Mouse (Mus musculus) mature B cell (primary cell): ENCODE data around the gene Nuak2.
"Not testable (repeated sequence)": the region's sequence is repeated elsewhere in the genome, so short reads cannot be mapped to it uniquely, and the experiment has no call there.

Experiments used
- in situ Hi-C: fragments of 300-500 bp; cut with MboI; formaldehyde crosslinking; loops from 2 replicates; pipeline ENCODE4 v1.14.3; 2019

Nuak2 gene

DNA sequence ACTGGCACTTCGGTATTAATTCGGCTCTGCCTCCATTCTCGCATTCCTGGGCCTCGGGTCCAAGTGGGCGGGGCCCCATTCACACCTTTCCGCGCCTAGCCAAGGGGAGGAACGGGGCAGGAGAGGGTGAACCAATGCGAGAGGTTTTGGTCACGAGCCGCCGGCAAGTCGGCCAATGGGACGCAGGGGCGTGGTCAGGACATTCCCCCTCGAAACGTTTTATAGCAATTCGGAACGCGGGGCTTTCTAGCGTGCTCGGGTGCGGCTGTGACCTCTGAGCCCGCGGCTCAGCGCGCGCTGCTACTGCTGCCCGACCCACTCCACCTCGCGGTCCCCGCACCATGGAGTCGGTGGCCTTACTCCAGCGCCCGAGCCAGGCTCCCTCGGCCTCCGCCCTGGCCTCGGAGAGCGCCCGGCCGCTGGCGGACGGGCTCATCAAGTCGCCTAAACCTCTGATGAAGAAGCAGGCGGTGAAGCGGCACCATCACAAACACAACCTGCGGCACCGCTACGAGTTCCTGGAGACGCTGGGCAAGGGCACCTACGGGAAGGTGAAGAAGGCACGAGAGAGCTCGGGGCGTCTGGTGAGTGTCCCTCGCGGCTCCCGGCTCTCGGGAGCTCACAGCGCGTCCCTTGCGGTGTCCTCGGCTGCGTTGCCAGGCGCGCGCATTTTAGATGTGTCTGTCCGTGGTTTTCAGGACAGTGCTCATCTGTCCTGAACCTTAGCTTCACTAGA, at the start of gene Nuak2:
Nuak2 (plus strand) TSS at position 238 of the 736 bp plus-strand sequence.
- in situ Hi-C loops = loop anchor here (5.0 kb wide), 1 partner anchor 36 kb away; no protein-coding TSS in a partner anchor

DNA sequence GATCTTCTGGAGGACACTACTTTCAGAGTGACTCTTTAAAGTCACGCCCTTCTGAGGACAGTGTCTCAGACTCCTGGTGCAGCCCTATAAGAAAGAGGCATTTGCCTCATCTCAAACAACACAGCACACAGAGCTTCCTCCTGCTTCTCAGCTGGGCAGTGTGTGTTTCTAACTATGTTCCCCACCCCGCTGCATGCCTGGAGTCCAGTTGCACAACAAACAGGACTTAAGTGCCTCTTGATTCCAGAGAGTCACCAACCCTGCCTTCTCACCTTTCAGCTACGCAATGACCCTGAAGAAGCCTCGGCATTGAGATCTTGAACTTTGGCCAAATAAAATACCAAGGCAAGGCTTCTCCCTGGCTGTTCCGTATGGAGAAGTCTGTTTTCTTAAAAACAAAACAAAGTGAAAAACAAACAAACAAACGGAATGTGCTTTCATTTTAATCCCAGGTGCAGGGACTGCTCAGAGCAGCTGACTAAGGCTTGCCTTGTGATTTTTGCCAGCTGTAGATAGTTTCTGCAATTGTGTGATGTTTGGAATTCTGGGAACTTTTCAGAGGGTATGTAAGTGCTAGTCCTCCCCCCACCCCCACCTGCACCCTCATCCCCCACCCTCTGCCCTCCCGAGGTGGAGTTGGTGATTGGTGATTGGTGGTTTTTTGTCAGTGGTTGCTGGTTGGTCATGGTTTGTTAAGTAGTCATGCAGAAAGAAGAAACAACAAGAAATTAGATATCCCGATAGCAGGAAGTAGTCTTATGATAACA, 49.0 kb upstream of the Nuak2 start:
- in situ Hi-C loops = no loop called here

DNA sequence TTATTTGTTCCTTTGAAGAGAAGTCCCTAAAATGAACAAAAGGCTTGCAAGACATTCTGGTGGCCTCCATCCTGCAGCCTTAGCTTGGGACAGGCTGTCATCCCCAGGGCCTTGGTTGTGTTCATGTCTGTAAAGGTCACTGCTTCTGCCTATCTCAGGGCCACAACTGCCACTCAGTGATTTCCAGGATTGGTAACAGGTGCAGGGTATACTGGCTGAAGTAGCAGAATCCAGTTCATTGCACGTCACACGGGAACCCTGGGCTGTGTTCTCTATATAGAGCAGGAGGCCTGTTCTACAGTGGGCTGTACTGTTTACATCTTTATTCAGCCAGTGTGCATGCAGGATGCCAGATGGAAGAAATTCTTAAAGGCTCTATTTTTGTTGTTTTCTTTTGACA, 48.0 kb upstream of the Nuak2 start:
- in situ Hi-C loops = no loop called here

DNA sequence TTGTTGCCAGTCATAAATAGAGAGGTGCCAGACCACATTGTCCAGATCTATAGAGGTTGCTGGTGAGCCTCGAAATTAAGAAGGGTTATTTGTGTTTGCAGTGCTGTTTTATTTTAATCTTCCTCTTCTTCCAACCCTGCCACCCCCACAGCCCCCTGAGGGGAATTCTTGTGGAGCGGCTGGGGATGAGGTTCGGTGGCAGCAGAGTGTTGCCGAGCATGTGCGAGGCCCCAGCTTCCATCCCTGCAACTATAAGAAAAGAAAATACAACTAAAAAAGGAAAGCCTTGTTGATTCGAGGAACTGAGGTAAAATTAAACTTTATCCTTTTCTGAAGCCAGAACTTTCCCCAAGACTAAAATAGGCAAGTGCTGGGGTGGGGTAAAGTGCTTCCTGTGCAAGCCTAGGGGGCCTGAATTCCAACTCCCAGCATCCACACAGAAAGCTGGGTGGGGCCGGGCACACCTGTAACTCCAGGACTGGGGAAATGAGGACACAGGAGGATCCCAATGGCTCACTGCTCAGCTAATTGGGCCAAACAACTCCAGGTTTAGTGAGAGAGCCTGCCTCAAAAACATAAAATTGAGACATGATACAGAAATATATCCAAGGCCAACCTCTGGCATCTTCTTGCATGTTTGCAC, 47.4 kb upstream of the Nuak2 start:
- in situ Hi-C loops = no loop called here

DNA sequence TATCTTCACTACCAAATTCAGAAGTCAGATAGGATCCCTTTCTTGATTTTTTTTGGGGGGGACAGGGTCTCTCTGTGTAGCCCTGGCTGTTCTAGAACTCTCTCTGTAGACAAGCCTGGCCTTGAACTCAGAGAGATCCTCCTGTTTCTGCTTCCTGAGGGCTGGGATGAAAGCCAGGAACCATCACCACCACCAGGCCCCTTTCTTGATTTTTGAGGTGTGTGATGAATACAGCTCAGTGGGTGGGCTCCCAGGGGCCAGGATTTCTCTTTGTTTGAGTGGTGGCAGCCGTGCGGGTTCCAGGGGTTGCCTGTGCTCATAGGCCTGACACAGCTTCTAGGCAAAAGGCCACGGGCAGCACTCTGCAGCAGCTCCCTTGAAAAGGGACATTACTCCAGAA, 44.7 kb upstream of the Nuak2 start:
- in situ Hi-C loops = no loop called here

DNA sequence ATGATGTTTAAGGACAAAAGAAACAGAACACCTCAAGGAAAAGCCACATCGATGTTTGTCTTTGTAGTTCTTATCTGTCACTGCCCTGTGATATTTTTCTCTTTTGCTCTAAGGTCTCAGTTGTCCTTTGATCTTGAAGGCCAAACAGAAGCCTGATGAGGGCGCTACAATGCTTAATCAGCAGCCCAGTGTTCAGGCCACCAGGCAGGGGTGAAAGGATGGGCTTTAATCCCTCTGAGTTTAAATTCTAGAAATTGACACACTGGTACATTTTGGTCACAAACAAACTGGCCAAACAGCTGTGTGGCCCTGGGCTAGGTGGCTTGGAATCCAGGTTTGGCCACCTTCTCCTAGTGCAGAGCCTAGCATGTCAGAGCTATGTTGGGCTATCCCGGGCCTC, 39.2 kb upstream of the Nuak2 start:
- in situ Hi-C loops = no loop called here

DNA sequence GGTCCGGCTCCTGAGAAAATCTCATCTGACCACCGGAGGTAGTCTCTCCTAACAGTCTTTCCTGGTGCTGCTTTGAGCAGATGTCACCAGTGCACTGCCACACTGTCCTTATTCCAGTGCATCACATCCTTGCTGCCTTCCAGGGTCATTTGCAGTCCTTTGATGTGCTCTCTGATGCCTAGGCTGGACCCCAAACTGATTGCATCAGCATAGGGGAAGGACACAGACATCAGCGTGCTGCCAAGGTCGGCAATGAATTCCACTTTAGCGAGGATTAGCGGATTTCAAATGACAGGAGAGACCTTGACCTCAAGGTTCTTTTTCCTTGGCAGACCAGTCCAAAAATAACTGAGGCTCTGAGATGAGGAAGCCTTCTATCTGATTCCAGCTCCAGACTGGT, 38.8 kb upstream of the Nuak2 start:
- in situ Hi-C loops = no loop called here

DNA sequence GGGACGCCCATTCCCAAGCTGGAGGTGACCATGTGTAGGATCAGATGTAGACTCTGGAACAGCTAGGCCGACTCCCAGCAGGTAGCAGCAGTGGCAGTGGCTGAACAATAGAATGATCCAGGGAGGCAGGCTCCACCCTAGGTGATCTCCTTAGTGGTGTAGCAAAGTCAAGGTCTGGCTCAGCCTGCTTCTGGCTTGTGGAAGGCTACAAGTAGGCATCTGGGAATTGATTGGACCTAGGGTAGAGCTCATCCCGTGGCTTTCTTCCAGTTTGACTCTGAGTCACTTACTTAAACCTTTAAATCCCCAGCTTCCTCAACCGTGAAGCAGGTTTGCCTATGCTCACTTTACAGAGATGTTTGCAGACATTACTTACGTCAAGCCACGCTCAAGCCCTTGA, 35.3 kb upstream of the Nuak2 start:
- in situ Hi-C loops = not testable (repeated sequence)

DNA sequence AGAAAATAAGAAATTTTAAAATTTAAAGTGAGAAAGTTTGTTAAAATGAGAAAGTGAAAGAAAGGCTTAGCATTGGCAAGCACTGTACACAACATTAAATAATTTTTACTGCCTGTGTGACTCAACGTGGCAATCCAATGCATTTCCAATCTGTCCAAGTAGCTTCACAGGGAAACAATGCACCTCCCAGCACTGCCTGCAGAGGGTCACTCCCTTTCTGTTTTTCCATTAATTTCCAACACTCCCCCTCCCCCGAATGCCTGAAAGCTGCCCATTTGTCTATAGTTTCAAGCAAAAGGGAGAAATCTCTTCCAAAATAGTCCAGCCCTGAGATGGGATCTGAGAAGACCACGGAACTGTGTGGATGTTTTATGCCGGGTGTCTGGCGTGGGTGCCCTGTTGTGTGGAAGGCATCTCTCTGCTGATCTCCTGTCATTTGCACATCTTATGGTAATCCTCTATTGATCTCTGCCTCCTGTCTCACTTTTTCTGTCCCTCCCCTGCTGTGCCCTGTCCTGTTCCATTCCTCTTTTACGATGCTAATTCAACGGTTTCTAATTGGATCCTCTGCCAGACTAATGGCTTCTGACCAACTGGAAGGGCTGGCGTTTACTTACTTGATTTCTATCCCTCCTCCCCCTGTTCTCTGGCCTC, 34.3 kb upstream of the Nuak2 start:
- in situ Hi-C loops = no loop called here

DNA sequence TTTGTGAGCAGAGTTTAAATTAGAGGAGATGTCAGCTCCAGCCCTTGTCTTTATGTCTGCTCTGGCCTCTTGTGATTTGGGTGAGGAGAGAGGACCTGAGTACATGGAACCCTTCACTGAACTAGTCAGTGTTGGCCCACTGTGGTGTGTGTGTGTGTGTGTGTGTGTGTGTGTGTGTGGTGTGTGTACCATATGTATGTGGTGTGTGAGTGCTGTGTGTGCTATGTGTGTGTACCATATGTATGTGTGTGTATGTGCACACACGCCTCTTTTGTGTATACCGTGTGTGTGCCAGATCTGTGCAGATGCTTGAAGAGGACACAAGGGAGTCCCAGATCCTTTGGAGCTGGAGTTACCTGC, 33.8 kb upstream of the Nuak2 start:
- in situ Hi-C loops = no loop called here

DNA sequence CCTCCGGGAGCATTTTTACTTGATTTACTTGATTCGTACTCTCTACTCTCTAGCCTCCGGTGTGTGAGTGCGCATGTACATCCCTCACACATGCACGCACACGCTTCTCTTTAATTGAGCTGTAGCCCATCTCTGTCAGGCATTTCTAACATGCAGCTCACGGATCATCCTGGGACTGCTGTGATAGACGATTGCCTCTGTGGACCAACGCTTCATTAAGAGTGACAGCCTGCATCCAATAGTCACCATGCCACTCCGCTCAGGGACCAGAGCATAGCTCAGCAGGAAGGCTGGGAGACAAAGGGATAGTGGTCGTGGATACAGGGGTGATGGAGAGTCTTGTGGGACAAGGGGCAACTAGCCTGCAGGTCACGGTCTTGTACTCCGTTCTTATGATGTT, 32.9 kb upstream of the Nuak2 start:
- in situ Hi-C loops = no loop called here

DNA sequence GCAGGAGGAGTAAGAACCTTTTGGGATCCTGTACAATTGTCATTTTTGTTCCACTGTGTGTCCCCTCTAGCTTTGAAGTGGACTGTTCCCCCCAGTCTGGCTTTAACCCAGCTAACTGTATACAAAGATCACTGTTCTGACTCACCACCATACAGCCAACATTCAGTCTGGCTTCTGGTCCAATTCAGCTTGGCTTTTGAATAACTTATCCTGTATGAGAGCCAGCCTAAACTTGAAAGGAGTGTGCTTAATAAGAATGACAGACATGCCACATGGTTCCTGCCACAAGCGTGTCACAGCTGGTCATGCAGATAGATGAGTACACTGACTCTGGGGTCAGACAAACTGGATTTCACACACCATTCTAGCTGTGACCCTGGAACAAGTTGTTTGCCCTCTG, 29.2 kb upstream of the Nuak2 start:
- in situ Hi-C loops = no loop called here

DNA sequence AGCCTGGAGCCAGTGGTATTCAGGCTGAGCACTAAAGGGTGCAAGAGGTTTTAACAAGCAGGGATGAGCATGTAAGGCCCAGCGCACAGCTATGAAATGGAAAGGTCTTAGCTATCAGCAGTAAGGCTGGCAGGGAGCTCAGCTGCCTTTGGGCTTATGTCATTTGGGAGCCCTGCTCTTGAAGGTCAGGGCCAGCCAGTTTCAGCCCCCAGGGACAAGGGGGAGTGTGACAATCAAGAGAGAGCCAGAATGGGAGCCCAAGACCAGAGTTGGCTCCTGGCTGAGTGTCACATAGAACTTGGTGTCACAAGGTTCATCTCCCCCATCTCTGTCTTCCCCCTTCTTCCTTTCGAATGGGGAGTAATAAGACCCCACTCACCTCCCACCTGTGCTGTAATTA, 28.5 kb upstream of the Nuak2 start:
- in situ Hi-C loops = no loop called here

DNA sequence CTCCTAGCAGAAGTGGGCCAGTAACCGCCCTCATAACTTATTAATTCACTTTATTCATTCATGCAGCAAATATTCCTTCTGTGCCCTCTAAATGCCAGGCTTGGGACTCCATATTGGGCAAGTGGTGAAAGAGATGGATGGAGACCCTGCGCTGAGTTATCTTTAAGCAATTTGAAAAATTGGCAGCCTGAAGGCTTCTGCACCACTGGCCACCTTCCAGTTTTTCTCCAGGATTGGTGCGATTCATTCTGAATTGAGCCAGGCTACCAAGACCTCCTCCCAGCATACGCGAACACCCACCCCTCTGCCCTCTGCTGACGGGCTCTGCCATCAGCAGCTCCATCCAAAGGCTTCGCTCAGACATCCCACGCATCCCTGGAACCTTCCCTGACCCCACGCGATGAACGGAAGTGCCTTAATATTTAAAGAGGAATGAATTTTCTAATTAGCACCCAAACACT, 27.9 kb upstream of the Nuak2 start:
- in situ Hi-C loops = no loop called here

DNA sequence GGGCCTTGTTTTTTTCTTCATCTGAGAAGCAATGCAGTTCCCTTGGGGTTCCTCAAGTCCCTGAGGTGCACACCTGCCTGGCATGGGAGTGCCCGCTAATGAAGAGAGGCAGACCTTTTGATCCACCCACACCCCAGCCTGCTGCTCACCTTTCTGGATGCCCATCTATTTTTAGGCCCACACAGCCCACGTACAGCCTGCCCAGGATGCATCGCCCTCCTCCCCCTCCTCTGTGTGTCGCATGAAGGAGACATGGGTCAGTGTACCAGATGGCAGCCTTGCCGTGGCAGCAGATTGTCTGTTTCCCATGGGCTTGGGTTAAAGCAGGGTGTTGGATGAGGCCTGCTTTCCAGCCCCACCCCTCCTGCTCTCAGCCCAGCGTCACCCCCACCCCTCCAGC, 26.0 kb upstream of the Nuak2 start:
- in situ Hi-C loops = no loop called here

DNA sequence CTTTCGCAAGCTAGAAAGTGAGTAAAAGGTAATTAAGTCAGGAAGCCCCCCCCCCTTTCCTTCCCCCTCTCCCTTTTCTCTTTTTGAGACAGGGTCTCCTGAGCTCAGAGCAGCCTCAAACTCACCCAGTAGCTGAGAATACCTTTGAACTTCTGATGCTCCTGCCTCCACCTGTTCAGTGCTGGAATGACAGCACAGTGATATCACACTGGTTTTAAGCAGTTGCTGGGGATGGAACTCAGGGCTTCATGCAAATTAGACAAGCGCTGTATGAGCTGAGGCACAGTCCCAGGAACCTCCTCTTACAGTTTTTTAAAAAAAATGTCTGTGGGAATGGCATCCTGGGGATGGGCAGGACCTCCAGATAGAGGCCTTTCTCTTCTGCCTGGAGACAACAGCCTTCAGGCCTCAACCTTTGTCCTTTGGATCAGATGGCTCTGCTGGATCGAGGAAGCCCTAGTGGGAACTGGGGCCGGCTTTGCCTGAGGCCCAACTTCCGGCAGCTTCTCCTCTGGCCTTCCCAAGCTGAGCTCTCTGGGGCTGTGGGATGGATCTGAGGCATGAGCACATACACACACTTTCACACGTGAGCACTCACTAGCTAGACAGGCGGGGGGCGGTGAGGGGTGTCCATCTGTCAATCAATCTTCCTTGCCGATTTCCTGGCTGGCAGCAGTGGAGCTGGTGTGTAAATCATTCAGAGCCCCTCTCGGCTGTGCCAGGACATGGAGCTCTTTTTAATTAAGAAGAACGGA, 24.8 kb upstream of the Nuak2 start:
- in situ Hi-C loops = no loop called here

DNA sequence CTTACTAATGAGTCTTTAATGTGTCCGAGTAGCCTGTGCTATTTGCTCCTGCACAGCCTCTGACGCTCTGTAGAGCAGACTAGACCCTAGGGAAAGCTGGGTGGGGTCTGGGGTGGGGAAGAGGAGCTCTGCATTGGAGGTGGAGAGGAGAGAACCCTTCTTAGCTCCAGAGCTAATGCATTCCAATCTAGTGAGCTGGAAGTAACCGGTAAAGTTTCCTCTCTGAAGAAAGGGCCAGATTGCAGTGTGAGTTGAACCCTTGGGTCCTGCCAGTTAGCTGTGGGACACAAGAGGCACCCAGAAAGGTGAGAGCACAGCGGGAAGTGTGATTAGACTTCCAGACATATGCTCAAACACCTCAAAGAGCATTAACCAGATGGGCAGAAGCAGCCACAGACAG, 24.2 kb upstream of the Nuak2 start:
- in situ Hi-C loops = no loop called here

DNA sequence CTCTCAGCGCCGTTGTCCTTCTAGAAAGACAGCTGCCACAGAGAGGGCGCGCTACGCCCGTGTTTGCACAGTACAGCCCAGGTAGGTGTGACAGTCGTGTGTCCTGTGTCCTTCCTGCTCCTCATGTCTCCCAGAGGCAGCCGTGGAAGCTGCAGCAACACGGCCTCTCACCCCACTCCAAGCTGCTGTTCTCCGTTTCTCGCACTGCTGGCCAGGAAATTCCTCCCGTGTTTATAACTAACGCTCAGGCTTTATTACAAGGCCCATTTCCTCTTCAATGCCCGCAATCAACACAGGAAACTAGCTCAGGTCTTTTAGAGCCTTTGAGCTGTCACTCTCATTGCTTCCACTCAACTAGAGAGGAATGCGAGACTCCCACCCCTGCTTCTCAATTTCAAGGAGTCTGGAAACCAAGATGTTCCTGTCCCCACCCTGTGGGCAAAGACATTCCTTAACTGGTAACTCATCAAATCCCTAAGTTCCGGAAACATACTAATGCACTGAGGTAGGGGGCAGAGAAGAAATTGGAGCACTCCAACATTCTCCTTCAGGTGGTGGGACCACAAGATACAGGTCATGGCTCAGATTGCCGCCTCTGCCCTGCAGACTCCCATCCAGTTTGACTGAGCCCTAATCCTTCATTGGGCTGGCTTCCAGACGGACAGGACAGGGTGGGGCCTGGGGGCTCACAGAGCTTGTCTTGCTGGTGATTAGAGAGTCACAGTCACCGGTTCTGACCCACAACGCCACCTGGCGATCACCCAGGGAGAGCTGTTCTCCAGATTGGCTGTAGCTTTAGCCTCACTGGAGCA, 23.4 kb upstream of the Nuak2 start:
- in situ Hi-C loops = no loop called here

DNA sequence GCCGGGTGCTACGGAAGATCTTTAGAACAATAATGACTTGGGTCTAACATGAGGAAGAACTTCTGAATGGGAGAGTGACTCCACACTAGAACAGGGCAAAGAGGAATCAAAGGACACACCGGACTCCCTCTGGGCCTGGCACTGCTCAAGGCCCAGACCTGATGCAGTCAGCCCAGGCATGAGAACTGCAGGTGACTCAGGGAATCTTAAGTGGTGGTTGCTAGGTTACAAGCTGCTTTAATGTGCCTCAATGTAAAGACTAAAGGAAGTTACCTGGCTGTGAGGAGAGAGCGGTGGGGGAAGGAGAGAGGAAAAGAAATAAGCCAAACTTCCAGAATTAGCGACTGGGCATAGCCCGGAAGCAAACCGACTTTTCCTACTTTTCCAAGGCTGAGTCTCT, 20.4 kb upstream of the Nuak2 start:
- in situ Hi-C loops = no loop called here

DNA sequence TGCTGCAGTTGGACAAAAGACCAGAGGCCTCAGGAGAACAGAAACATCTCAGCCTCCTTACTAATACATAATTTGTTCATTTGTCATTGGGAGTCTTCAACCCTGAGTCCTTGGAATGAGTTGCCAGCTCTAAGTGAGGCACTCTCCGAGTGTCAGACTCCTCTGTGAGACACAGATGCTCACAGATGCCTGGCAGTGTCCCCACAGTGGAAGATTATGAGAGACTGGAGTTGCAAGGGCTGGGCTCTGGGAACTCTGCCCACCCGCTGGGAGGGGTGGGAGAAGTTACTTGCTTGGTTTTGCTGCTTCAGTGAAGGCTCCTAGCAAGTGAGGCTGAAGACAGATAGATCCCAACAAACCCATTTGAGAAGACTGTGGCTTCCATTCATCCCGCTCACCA, 19.9 kb upstream of the Nuak2 start:
- in situ Hi-C loops = no loop called here

DNA sequence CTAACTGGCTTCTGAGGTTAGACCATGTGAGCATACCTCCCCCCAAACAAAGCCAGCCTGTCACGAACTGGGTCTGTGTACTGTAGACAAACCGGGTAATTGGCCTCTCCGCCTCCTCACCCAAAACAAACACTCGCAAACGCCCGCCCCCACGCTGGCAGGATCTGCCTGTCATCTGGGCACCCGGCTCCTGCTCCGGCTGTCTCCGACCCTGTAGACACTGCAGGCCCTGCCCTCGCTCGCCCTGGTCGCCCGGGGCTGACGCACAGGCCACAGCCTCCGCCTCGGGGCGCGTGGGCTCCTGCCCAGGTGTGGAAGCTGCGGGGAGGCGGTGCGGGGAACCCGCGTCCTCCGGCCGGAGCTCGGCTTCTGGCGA, 17.5 kb upstream of the Nuak2 start, which contains the start of gene Klhdc8a:
Klhdc8a (plus strand) TSS at position 202 of the 376 bp plus-strand sequence.
- in situ Hi-C loops = no loop called here
